ENCODE assay signal across 8 mouse cellular contexts in the genomic region with DNA sequence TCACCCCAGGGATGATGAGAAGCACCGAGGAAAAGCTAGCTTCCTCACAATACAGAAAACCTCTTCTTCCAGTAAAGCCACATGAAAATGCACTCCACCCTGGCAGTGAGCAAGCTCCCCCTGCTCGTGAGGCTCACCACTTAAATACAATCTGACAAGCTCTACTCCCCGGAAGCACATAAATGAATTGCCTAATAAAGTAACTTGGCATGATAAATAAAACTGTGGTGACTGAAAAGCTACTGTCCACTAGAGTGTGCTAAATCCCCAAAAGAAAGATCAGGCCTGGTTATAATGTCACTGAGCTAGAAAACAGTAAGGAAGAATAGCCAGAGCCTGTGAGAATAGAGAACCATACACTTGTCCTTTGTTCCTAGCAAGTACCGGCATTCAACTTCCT. TPM values are rescaled to one million over a fixed set of nuclear protein-coding genes. Genes with fewer than 3 reads are reported as not detected.
DNase-seq lines count a peak whose midpoint lies in the region; ATAC-seq lines count a peak whose summit lies in the region.

No protein-coding gene starts in this region.

- peak; percentile 14 for DNase-seq in adrenal gland, adult 2 months
- DNase-seq in adrenal gland, postnatal 4 days (ENCODE audit: low spot score in 2 of 2) = no peak
- DNase-seq in layer of hippocampus, adult 9-10 months (ENCODE audit: low spot score) = peak; percentile 59
- DNase-seq in layer of hippocampus, postnatal 25 days (ENCODE audit: extremely low spot score in 1 of 2, low spot score in 1 of 2) = no peak
- DNase-seq in embryo, embryonic 10 days (ENCODE audit: low spot score) = peak; percentile 47
- DNase-seq in right cerebral cortex, postnatal 36 days (ENCODE audit: low spot score in 2 of 2) = no peak

- peak; percentile 81 for ATAC-seq in megakaryocyte progenitor cell, adult 5-6 weeks (replicated peaks; ENCODE audit: poor library complexity)
- no peak for ATAC-seq in activated CD4-positive, CD25-positive, alpha-beta regulatory T cell, adult 4 months

RNA-seq across cellular contexts. Expression of a gene that starts 44.4 kb away (rescaled TPM):
- total RNA-seq in adrenal gland, adult 2 months (2021) = 10 to 100 TPM; 21.6 to 25.1 TPM
- 3.8 and 6.0 TPM in 2 replicates for polyA plus RNA-seq in adrenal gland, adult 2 months (2012; rRNA removed)
- total RNA-seq in adrenal gland, postnatal 4 days (2021) = 10 to 100 TPM; 27.8 to 29.3 TPM
- total RNA-seq in layer of hippocampus, postnatal 25 days (2021) = 10 to 100 TPM; 14.5 to 17.0 TPM
- total RNA-seq in megakaryocyte progenitor cell, adult 5-6 weeks (2015) = 12.4 and 19.4 TPM in 2 replicates
- total RNA-seq in megakaryocyte progenitor cell, adult 5-6 weeks (2017) = 6.2 and 13.3 TPM in 2 replicates
- 10 to 100 TPM; 34.1 to 46.7 TPM for polyA plus RNA-seq in activated CD4-positive, CD25-positive, alpha-beta regulatory T cell, adult 4 months (2017; shearing (Covaris generic))

Comparison
In these comparisons a context has a peak if more than half of its experiments do, and no peak if none do; other contexts are left out.
1. DNase-seq: peak in adrenal gland, adult 2 months (single experiment), layer of hippocampus, adult 9-10 months (single experiment) and embryo, embryonic 10 days (single experiment); none in adrenal gland, postnatal 4 days (0 of 2), layer of hippocampus, postnatal 25 days (0 of 2) and right cerebral cortex, postnatal 36 days (0 of 2).